8 mouse cellular contexts compared by ENCODE assay signal in the genomic region with DNA sequence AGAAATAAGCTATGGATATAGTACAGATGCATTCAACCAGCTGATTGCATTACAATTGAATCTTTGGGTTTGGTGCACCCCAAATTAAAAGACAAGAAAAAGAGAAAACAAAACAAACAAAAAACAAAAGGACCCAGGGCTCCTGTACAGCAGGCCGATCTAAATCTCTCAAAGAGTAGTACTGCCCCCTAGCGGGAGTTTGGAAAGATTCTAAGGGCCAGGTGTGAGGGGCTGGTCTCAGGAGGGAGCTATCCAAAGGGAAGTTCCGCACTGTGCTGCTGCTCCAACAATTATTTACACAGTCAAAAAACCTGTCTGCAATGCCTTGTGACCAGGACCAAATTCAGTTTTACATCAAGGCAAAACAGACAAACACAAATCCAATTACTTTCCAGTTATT.
DNase-seq lines count a peak whose midpoint lies in the region; ATAC-seq lines count a peak whose summit lies in the region.

No protein-coding gene starts in this region.

- H3K9me3 ChIP-seq in forebrain, embryonic 12.5 days: no peaks in the 10 kb centered on the region

- no peak overlapping the region for H3K4me2 ChIP-seq in forebrain, embryonic 12.5 days

- no peak overlapping the region for H3K4me3 ChIP-seq in forebrain, embryonic 12.5 days (replicated peaks)

- H3K4me1 ChIP-seq in forebrain, embryonic 12.5 days: peaks cover 20% of the 10 kb centered on the region

- no peak overlapping the region for H3K27ac ChIP-seq in forebrain, embryonic 12.5 days

- 0 out of 2 replicates have a peak, but pooled peaks cover 5% of the 10 kb centered on the region for H3K27me3 ChIP-seq in forebrain, embryonic 12.5 days

- no peaks in the 10 kb centered on the region for H3K36me3 ChIP-seq in forebrain, embryonic 12.5 days (replicated peaks)

- 6% methylated on average over 3 of the region's 3 CpGs for WGBS in forebrain, embryonic 12.5 days

- H3K9ac ChIP-seq in forebrain, embryonic 12.5 days: no peak overlapping the region

- peak; percentile 91 for ATAC-seq in forebrain, embryonic 12.5 days (ENCODE audit: low FRiP score)
- ATAC-seq in megakaryocyte, adult 5-6 weeks (ENCODE audit: poor library complexity, severe bottlenecking): peak; percentile 73

- peak; percentile 46 for DNase-seq in MEL-GATA-1-ER (ENCODE audit: extremely low read depth, low read depth)
- DNase-seq in brain, embryonic 18.5 days (ENCODE audit: low read depth, low spot score): peak; percentile 46
- DNase-seq in hindlimb bud, embryonic 11.5 days (ENCODE audit: extremely low spot score, low read depth, low spot score): peak; percentile 73
- DNase-seq in left cerebral cortex, adult 18-20 months (ENCODE audit: low spot score in 2 of 2): peak; percentile 58 to 72
- DNase-seq in right cerebral cortex, adult 18-20 months: peak; percentile 71
- peak; percentile 61 for DNase-seq in urinary bladder, postnatal 25 days (ENCODE audit: low spot score)
